Mouse (Mus musculus): ENCODE measurements around the gene Cabp7.
"Not testable (repeated sequence)": the region's sequence is repeated elsewhere in the genome, so short reads cannot be mapped to it uniquely, and the experiment has no call there.

Cabp7 gene

GRCm38 (mm10) chr11:4747285-4747684, 707 bp upstream of the Cabp7 start:
- DNase-seq (ENCODE audit: low spot score), result no peak

- no peak for DNase-seq (ENCODE audit: low spot score)
Observed at GRCm38 (mm10) chr11:4745969-4746368, 609 bp downstream of the Cabp7 start.

- DNase-seq (ENCODE audit: low spot score), result no peak
Observed at GRCm38 (mm10) chr11:4744691-4745090, 1.9 kb downstream of the Cabp7 start.

- no peak for DNase-seq (ENCODE audit: low spot score)
Observed at GRCm38 (mm10) chr11:4740785-4741184, 5.8 kb downstream of the Cabp7 start.

GRCm38 (mm10) chr11:4738719-4739118, 7.9 kb downstream of the Cabp7 start:
- DNase-seq (ENCODE audit: low spot score), result no peak

GRCm38 (mm10) chr11:4737682-4738081, 8.9 kb downstream of the Cabp7 start:
- no peak for DNase-seq (ENCODE audit: low spot score)

GRCm38 (mm10) chr11:4736355-4736754, 10.2 kb downstream of the Cabp7 start:
- DNase-seq (ENCODE audit: low spot score), result no peak

- no peak for DNase-seq (ENCODE audit: low spot score)
Observed at GRCm38 (mm10) chr11:4734179-4734578, 12.4 kb downstream of the Cabp7 start.

- no peak for DNase-seq (ENCODE audit: low spot score)
Observed at GRCm38 (mm10) chr11:4731781-4732180, 14.8 kb downstream of the Cabp7 start.

GRCm38 (mm10) chr11:4730913-4731312, 15.7 kb downstream of the Cabp7 start:
- DNase-seq (ENCODE audit: low spot score), result no peak

- no peak for DNase-seq (ENCODE audit: low spot score)
Observed at GRCm38 (mm10) chr11:4730096-4730495, 16.5 kb downstream of the Cabp7 start.

GRCm38 (mm10) chr11:4729603-4730002, 17.0 kb downstream of the Cabp7 start:
- DNase-seq (ENCODE audit: low spot score), result no peak

- no peak for DNase-seq (ENCODE audit: low spot score)
Observed at GRCm38 (mm10) chr11:4721728-4722127, 24.9 kb downstream of the Cabp7 start.

GRCm38 (mm10) chr11:4720900-4721580, 25.5 kb downstream of the Cabp7 start:
- no peak for DNase-seq (ENCODE audit: low spot score)

- no peak for DNase-seq (ENCODE audit: low spot score)
Observed at GRCm38 (mm10) chr11:4720393-4720792, 26.2 kb downstream of the Cabp7 start.

- DNase-seq (ENCODE audit: low spot score), result no peak
Observed at GRCm38 (mm10) chr11:4719961-4720360, 26.6 kb downstream of the Cabp7 start.

- DNase-seq (ENCODE audit: low spot score), result no peak
Observed at GRCm38 (mm10) chr11:4718548-4718947, 28.0 kb downstream of the Cabp7 start.

GRCm38 (mm10) chr11:4716530-4717236, 29.9 kb downstream of the Cabp7 start:
- no peak for DNase-seq (ENCODE audit: low spot score)

GRCm38 (mm10) chr11:4715596-4715995, 31.0 kb downstream of the Cabp7 start:
- no peak for DNase-seq (ENCODE audit: low spot score)

GRCm38 (mm10) chr11:4714727-4715126, 31.9 kb downstream of the Cabp7 start:
- no peak for DNase-seq (ENCODE audit: low spot score)

GRCm38 (mm10) chr11:4712822-4713221, 33.8 kb downstream of the Cabp7 start:
- no peak for DNase-seq (ENCODE audit: low spot score)

- not testable (repeated sequence) for DNase-seq (ENCODE audit: low spot score)
Observed at GRCm38 (mm10) chr11:4710188-4710587, 36.4 kb downstream of the Cabp7 start.

GRCm38 (mm10) chr11:4705178-4705577, 41.4 kb downstream of the Cabp7 start:
- DNase-seq (ENCODE audit: low spot score), result no peak

All from layer of hippocampus, adult 11-12 months (tissue).